Mouse (Mus musculus) forebrain, embryonic 14.5 days (tissue): Measurements from ENCODE around the gene Vps13c. TPM values are rescaled to one million over a fixed set of nuclear protein-coding genes. Genes with fewer than 3 reads are reported as not detected.

Experiments
- ATAC-seq: fragments of 200-750 bp; cut with Nextera tagmentation; 2 replicates; pipeline ENCODE4 v1.8.0; 2017; ENCODE audit warnings: mild to moderate bottlenecking, moderate library complexity
- DNase-seq: peaks from one replicate; pipeline ENCODE4 v3.0.0-alpha.2; 2015; ENCODE audit warnings: low spot score
- H3K27ac ChIP-seq: fragments of 300-500 bp; sonication (generic); 2 replicates; pipeline ENCODE4 v1.5.1; 2014; ENCODE audit warnings: low read depth, mild to moderate bottlenecking, control low read depth, low read length, moderate library complexity
- H3K27me3 ChIP-seq: fragments of 300-500 bp; sonication (generic); replicated peaks from 2 replicates; pipeline ENCODE4 v1.6.1; 2014; ENCODE audit warnings: low read length, control low read depth, mixed read lengths; ENCODE audit not compliant: control insufficient read depth, insufficient read depth
- H3K36me3 ChIP-seq: fragments of 300-500 bp; sonication (generic); 2 replicates; pipeline ENCODE4 v1.6.1; 2014; ENCODE audit warnings: low read length, control low read depth; ENCODE audit not compliant: control insufficient read depth, insufficient read depth
- H3K4me1 ChIP-seq: fragments of 300-500 bp; sonication (generic); 2 replicates; pipeline ENCODE4 v1.6.1; 2014; ENCODE audit warnings: antibody characterized with exemption, low read length, control low read depth; ENCODE audit not compliant: control insufficient read depth, insufficient read depth
- H3K4me2 ChIP-seq: fragments of 300-500 bp; sonication (generic); 2 replicates; pipeline ENCODE4 v1.6.1; 2014; ENCODE audit warnings: mild to moderate bottlenecking, control low read depth, low read length
- H3K4me3 ChIP-seq: fragments of 300-500 bp; sonication (generic); 2 replicates; pipeline ENCODE4 v1.5.1; 2014; ENCODE audit warnings: low read depth, low read length, control low read depth
- H3K9ac ChIP-seq: fragments of 300-500 bp; sonication (generic); 2 replicates; pipeline ENCODE4 v1.6.1; 2014; ENCODE audit warnings: mild to moderate bottlenecking, low read length, control low read depth, moderate library complexity
- H3K9me3 ChIP-seq: fragments of 300-500 bp; sonication (generic); replicated peaks from 2 replicates; pipeline ENCODE4 v1.6.1; 2016; ENCODE audit warnings: low read length, control low read depth, mixed read lengths; ENCODE audit not compliant: control insufficient read depth
- WGBS: fragments of 180-500 bp; shearing (Covaris S2); extraction: QIAGEN DNeasy Blood & Tissue Kit; methylation state at CpG from one replicate; pipeline ENCODE4 v1.1.7; 2014; 5-methylcytosine and 5-hydroxymethylcytosine counted together
- polyA plus RNA-seq: library from polyadenylated mRNA; unstranded; fragments of >200 nt; fragmentation: Nextera tagmentation; extraction: Ambion mirVana; gene quantifications from 2 replicates; pipeline ENCODE4 v1.2.1, GENCODE M21; 2014

The Vps13c gene
- polyA plus RNA-seq, 1 experiment from 2014 or later: 8.3 TPM

GRCm38 (mm10) chr9:67845012-67845411, 4.8 kb downstream of the Vps13c start:
- no peaks in the 10 kb centered on the region for H3K36me3 ChIP-seq
- H3K4me1 ChIP-seq: peaks cover 6% of the 10 kb centered on the region
- H3K9me3 ChIP-seq: no peaks in the 10 kb centered on the region
- H3K4me2 ChIP-seq: no peak overlapping the region
- ATAC-seq (no peak), DNase-seq (no peak)
- H3K27me3 ChIP-seq: no peaks in the 10 kb centered on the region
- no peak overlapping the region for H3K9ac ChIP-seq
- H3K27ac ChIP-seq: no peak overlapping the region
- H3K4me3 ChIP-seq: no peak overlapping the region
- WGBS: 92% methylated on average over 4 of the region's 4 CpGs

- Histone ChIP-seq H3K9ac (no peak overlapping the region), H3K36me3 (no peaks in the 10 kb centered on the region), H3K27ac (no peak overlapping the region), H3K9me3 (no peaks in the 10 kb centered on the region), H3K27me3 (no peaks in the 10 kb centered on the region), H3K4me2 (no peak overlapping the region), H3K4me1 (peaks cover 5% of the 10 kb centered on the region), H3K4me3 (no peak overlapping the region)
- DNase-seq (no peak), ATAC-seq (no peak)
- WGBS: 83% methylated on average over 5 of the region's 5 CpGs
These were observed 5.5 kb downstream of the Vps13c start for GRCm38 (mm10) chr9:67845648-67846047.

- no peaks in the 10 kb centered on the region for H3K9me3 ChIP-seq
- no peak for DNase-seq
- peaks cover 1% of the 10 kb centered on the region; the same call in 1 of the 2 replicates for H3K4me1 ChIP-seq
- no peak for ATAC-seq
- no peak overlapping the region for H3K4me2 ChIP-seq
- H3K36me3 ChIP-seq: no peaks in the 10 kb centered on the region
- no peaks in the 10 kb centered on the region for H3K27me3 ChIP-seq
- no peak overlapping the region for H3K27ac ChIP-seq
- WGBS: 92% methylated on average over 2 of the region's 2 CpGs
- H3K4me3 ChIP-seq: no peak overlapping the region
- no peak overlapping the region for H3K9ac ChIP-seq
These were observed 5.9 kb downstream of the Vps13c start for GRCm38 (mm10) chr9:67846089-67846488.

GRCm38 (mm10) chr9:67847606-67848005, 7.4 kb downstream of the Vps13c start:
- no peak for DNase-seq
- ATAC-seq: no peak
- no peak overlapping the region for H3K4me2 ChIP-seq
- H3K27ac ChIP-seq: no peak overlapping the region
- H3K9ac ChIP-seq: no peak overlapping the region
- no peaks in the 10 kb centered on the region for H3K27me3 ChIP-seq
- H3K36me3 ChIP-seq: no peaks in the 10 kb centered on the region
- no peaks in the 10 kb centered on the region for H3K4me1 ChIP-seq
- WGBS: 84% methylated on average over 3 of the region's 3 CpGs
- no peak overlapping the region for H3K4me3 ChIP-seq
- no peaks in the 10 kb centered on the region for H3K9me3 ChIP-seq

GRCm38 (mm10) chr9:67849397-67849796, 9.2 kb downstream of the Vps13c start:
- WGBS: 83% methylated on average over 12 of the region's 12 CpGs
- DNase-seq (no peak), ATAC-seq (no peak)

GRCm38 (mm10) chr9:67849846-67850245, 9.7 kb downstream of the Vps13c start:
- Histone ChIP-seq H3K9me3 (no peaks in the 10 kb centered on the region), H3K9ac (no peak overlapping the region), H3K4me2 (no peak overlapping the region), H3K4me1 (no peaks in the 10 kb centered on the region), H3K27me3 (no peaks in the 10 kb centered on the region), H3K27ac (no peak overlapping the region), H3K4me3 (no peak overlapping the region), H3K36me3 (no peaks in the 10 kb centered on the region)
- DNase-seq (no peak), ATAC-seq (no peak)
- WGBS: 93% methylated on average over 3 of the region's 3 CpGs

More at GRCm38 (mm10) chr9:67849397-67849796, 9.2 kb downstream of the Vps13c start:
- Histone ChIP-seq H3K4me2 (no peak overlapping the region), H3K9ac (no peak overlapping the region), H3K4me1 (no peaks in the 10 kb centered on the region), H3K27me3 (no peaks in the 10 kb centered on the region), H3K36me3 (no peaks in the 10 kb centered on the region), H3K27ac (no peak overlapping the region), H3K9me3 (no peaks in the 10 kb centered on the region), H3K4me3 (no peak overlapping the region)

- DNase-seq (no peak), ATAC-seq (no peak)
- Histone ChIP-seq H3K9ac (no peak overlapping the region), H3K36me3 (no peaks in the 10 kb centered on the region; the same call in 1 of the 2 replicates), H3K27me3 (no peaks in the 10 kb centered on the region), H3K4me1 (no peaks in the 10 kb centered on the region), H3K9me3 (no peaks in the 10 kb centered on the region), H3K27ac (no peak overlapping the region), H3K4me3 (no peak overlapping the region), H3K4me2 (no peak overlapping the region)
- 82% methylated on average over 4 of the region's 4 CpGs for WGBS
These were observed 11.0 kb downstream of the Vps13c start for GRCm38 (mm10) chr9:67851150-67851549.

- Histone ChIP-seq H3K9ac (no peak overlapping the region), H3K4me3 (no peak overlapping the region), H3K4me1 (no peaks in the 10 kb centered on the region), H3K36me3 (no peaks in the 10 kb centered on the region; the same call in 1 of the 2 replicates), H3K9me3 (no peaks in the 10 kb centered on the region), H3K27ac (no peak overlapping the region), H3K4me2 (no peak overlapping the region), H3K27me3 (no peaks in the 10 kb centered on the region)
- ATAC-seq (no peak), DNase-seq (no peak)
- 82% methylated on average over 2 of the region's 2 CpGs for WGBS
These were observed 20.1 kb downstream of the Vps13c start for GRCm38 (mm10) chr9:67860273-67860672.

- H3K36me3 ChIP-seq: no peaks in the 10 kb centered on the region
- ATAC-seq (no peak), DNase-seq (no peak)
- no peaks in the 10 kb centered on the region for H3K27me3 ChIP-seq
- no peak overlapping the region for H3K27ac ChIP-seq
- no peaks in the 10 kb centered on the region for H3K4me1 ChIP-seq
- H3K4me3 ChIP-seq: no peak overlapping the region
- H3K9me3 ChIP-seq: no peaks in the 10 kb centered on the region
- 90% methylated on average over 5 of the region's 5 CpGs for WGBS
- H3K4me2 ChIP-seq: no peak overlapping the region
- H3K9ac ChIP-seq: no peak overlapping the region
These were observed 23.1 kb downstream of the Vps13c start for GRCm38 (mm10) chr9:67863332-67863731.
